Mouse (Mus musculus): ENCODE data around the gene Gm21996. TPM values are rescaled to one million over a fixed set of nuclear protein-coding genes. Genes with fewer than 3 reads are reported as not detected.
"Not testable (repeated sequence)": the region's sequence is repeated elsewhere in the genome, so short reads cannot be mapped to it uniquely, and the experiment has no call there.

Gm21996 gene
- total RNA-seq (2014; fragmentation: Nextera tagmentation) (not detected in 2 replicates), total RNA-seq (2017) (not detected in 2 replicates), polyA plus RNA-seq (2012) (not detected in 2 replicates)

GRCm38 (mm10) chrY:89745432-89745831, at the start of gene Gm21996:
Gene Gm21996, minus strand, starts transcription at chrY:89745532.
- not testable (repeated sequence) for H3K27me3 ChIP-seq (ENCODE audit: insufficient read depth, low read length); H3K4me1 ChIP-seq (ENCODE audit: insufficient read depth, low read depth, low read length); H3K9me3 ChIP-seq (replicated peaks); DNase-seq (ENCODE audit: low spot score); ATAC-seq (ENCODE audit: extremely low read depth, insufficient number of reproducible peaks, low FRiP score, poor library complexity, severe bottlenecking); H3K36me3 ChIP-seq (replicated peaks); H3K4me3 ChIP-seq (ENCODE audit: low read depth, low read length)

Measured in G1E (cell line).